Mouse (Mus musculus): ENCODE measurements at regions not wholly inside any gene's neighbourhood (a gene's known extent, or its start where the extent isn't known, plus 50 kb on each side); places are given as distances from the start of the nearest gene placed in this dataset.

GRCm38 (mm10) chr2:149725932-149726331, 103.1 kb upstream of the Syndig1 start:
- DNase-seq (ENCODE audit: low spot score): no peak

- no peak for DNase-seq (ENCODE audit: low spot score)
These were observed 91.2 kb upstream of the Syndig1 start for GRCm38 (mm10) chr2:149737837-149738236.

GRCm38 (mm10) chr2:149739886-149740285, 89.1 kb upstream of the Syndig1 start:
- peak; percentile 12 for DNase-seq (ENCODE audit: low spot score)

GRCm38 (mm10) chr2:149742661-149743060, 86.3 kb upstream of the Syndig1 start:
- DNase-seq (ENCODE audit: low spot score): no peak

GRCm38 (mm10) chr2:149748240-149748822, 80.7 kb upstream of the Syndig1 start:
- no peak for DNase-seq (ENCODE audit: low spot score)

GRCm38 (mm10) chr2:149759151-149759550, 69.9 kb upstream of the Syndig1 start:
- no peak for DNase-seq (ENCODE audit: low spot score)

- DNase-seq (ENCODE audit: low spot score): no peak
These were observed 65.1 kb upstream of the Syndig1 start for GRCm38 (mm10) chr2:149763864-149764263.

GRCm38 (mm10) chr2:149768027-149768426, 61.0 kb upstream of the Syndig1 start:
- DNase-seq (ENCODE audit: low spot score): no peak

GRCm38 (mm10) chr2:149768551-149768950, 60.5 kb upstream of the Syndig1 start:
- DNase-seq (ENCODE audit: low spot score): peak; percentile 3

GRCm38 (mm10) chr2:149777316-149777715, 51.7 kb upstream of the Syndig1 start:
- DNase-seq (ENCODE audit: low spot score): no peak

Measured in urinary bladder, postnatal 14 days (tissue).